ENCODE assay signal across 9 mouse cellular contexts in the genomic region with DNA sequence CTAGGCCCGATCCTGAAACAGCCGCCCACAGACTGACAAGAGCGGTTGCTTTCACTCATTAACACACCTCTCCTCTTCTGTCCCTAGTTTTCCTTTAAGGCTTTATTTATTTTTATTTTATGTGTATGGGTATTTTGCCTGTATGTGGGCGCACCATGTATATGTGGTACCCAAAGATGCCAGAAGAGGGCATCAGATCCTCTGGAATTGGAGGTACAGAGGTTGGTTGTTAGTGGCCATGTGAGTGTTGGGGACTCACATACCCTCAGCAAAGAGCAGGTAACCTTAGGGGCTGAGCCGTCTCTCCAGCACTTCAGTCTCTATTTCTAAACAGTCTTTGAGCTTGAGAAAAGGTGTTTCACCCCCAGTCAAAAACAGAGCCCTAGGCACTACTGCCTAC. TPM values are rescaled to one million over a fixed set of nuclear protein-coding genes. Genes with fewer than 3 reads are reported as not detected.
DNase-seq lines count a peak whose midpoint lies in the region; ATAC-seq and TF ChIP-seq lines count a peak whose summit lies in the region.
"Had no signal": no experiment of that assay in that cellular context is flagged by ENCODE, and none has a peak within 500 bp of the region (broad histone marks: within the 10 kb centered on the region; RNA-seq: fewer than 3 reads in every experiment).

No protein-coding gene starts in this region.

- no peak overlapping the region for H3K4me3 ChIP-seq in hindbrain, postnatal 0 days (ENCODE audit: low read length)
- H3K4me3 ChIP-seq in hindbrain, embryonic 16.5 days (ENCODE audit: low read length): no peak overlapping the region

- peaks cover 10% of the 10 kb centered on the region; the same call in 1 of the 2 replicates for H3K4me1 ChIP-seq in hindbrain, postnatal 0 days (ENCODE audit: insufficient read depth, low read length)
- H3K4me1 ChIP-seq in hindbrain, embryonic 16.5 days (ENCODE audit: control insufficient read depth, insufficient read depth, low read depth, low read length): peaks cover 27% of the 10 kb centered on the region

- ATAC-seq in hindbrain, postnatal 0 days: no peak
- ATAC-seq in hindbrain, embryonic 16.5 days: no peak
- 0 out of 2 replicates have a peak, but pooled peaks have one; percentile 25 for ATAC-seq in granulocyte monocyte progenitor cell, adult 5-6 weeks (replicated peaks; ENCODE audit: poor library complexity, severe bottlenecking)
- no peak for ATAC-seq in erythroblast, adult 5-6 weeks (replicated peaks; ENCODE audit: low FRiP score, poor library complexity, severe bottlenecking)

- 84% methylated on average over 5 of the region's 5 CpGs for WGBS in hindbrain, postnatal 0 days
- 81% methylated on average over 5 of the region's 5 CpGs for WGBS in hindbrain, embryonic 16.5 days

- no peak overlapping the region for H3K4me2 ChIP-seq in hindbrain, postnatal 0 days (ENCODE audit: low read depth, low read length)
- no peak overlapping the region for H3K4me2 ChIP-seq in hindbrain, embryonic 16.5 days (ENCODE audit: low read length)

- no peak overlapping the region for H3K9ac ChIP-seq in hindbrain, postnatal 0 days (replicated peaks; ENCODE audit: low read length)
- no peak overlapping the region for H3K9ac ChIP-seq in hindbrain, embryonic 16.5 days (ENCODE audit: low read depth, low read length)

- TF ChIP-seq CTCF in hindbrain, postnatal 0 days (IDR thresholded peaks at IDR 0.05; ENCODE audit: low read depth): peak; percentile 73

- no peaks in the 10 kb centered on the region for H3K27me3 ChIP-seq in hindbrain, postnatal 0 days (ENCODE audit: insufficient read depth, low read length)
- no peaks in the 10 kb centered on the region for H3K27me3 ChIP-seq in hindbrain, embryonic 16.5 days (replicated peaks; ENCODE audit: control insufficient read depth, insufficient read depth, low read length)

- no peaks in the 10 kb centered on the region for H3K9me3 ChIP-seq in hindbrain, postnatal 0 days (ENCODE audit: low read length)
- no peaks in the 10 kb centered on the region for H3K9me3 ChIP-seq in hindbrain, embryonic 16.5 days (ENCODE audit: control insufficient read depth, low read length)

- H3K36me3 ChIP-seq in hindbrain, postnatal 0 days (ENCODE audit: insufficient read depth, low read length): peaks cover 28% of the 10 kb centered on the region
- H3K36me3 ChIP-seq in hindbrain, embryonic 16.5 days (ENCODE audit: control insufficient read depth, insufficient read depth, low read length): peaks cover 23% of the 10 kb centered on the region

- H3K27ac ChIP-seq in hindbrain, postnatal 0 days: no peak overlapping the region
- H3K27ac ChIP-seq in hindbrain, embryonic 16.5 days (ENCODE audit: low read depth, low read length): no peak overlapping the region

- DNase-seq in hindbrain, postnatal 0 days (ENCODE audit: low spot score): peak; percentile 67
- peak; percentile 74 for DNase-seq in 3T3-L1 (ENCODE audit: low read depth, low spot score)
- DNase-seq in CD4-positive helper T cell, adult 2 months (ENCODE audit: low read depth, low spot score): peak; percentile 58
- DNase-seq in frontal cortex, postnatal 10 days (ENCODE audit: low spot score in 2 of 2): no peak
- no peak for DNase-seq in frontal cortex, postnatal 14 days (ENCODE audit: low spot score in 2 of 2)

RNA-seq across cellular contexts. Expression of gene Rpp25l, which starts 2.3 kb away (rescaled TPM):
- total RNA-seq in hindbrain, postnatal 0 days (2014; rRNA removed): 35.0 and 42.2 TPM in 2 replicates
- 47.3 and 48.3 TPM in 2 replicates for polyA plus RNA-seq in hindbrain, postnatal 0 days (2015; fragmentation: Nextera tagmentation; extraction: Ambion mirVana)
- 63.6 and 65.2 TPM in 2 replicates for polyA plus RNA-seq in hindbrain, embryonic 16.5 days (2015; fragmentation: Nextera tagmentation; extraction: Ambion mirVana)
- total RNA-seq in granulocyte monocyte progenitor cell, adult 5-6 weeks (2014; fragmentation: Nextera tagmentation): 23.0 and 45.3 TPM in 2 replicates
- total RNA-seq in granulocyte monocyte progenitor cell, adult 5-6 weeks (2017): 15.0 and 20.1 TPM in 2 replicates
- 6.3 and 9.6 TPM in 2 replicates for total RNA-seq in erythroblast, adult 5-6 weeks (2015; ENCODE audit: low replicate concordance)
- total RNA-seq in erythroblast, adult 5-6 weeks (2017; ENCODE audit: low replicate concordance): 2.5 and 4.7 TPM in 2 replicates

RNA-seq across cellular contexts. Expression of gene Dctn3, which starts 7.4 kb away (rescaled TPM):
- 145 and 147 TPM in 2 replicates for total RNA-seq in hindbrain, postnatal 0 days (2014; rRNA removed)
- polyA plus RNA-seq in hindbrain, postnatal 0 days (2015; fragmentation: Nextera tagmentation; extraction: Ambion mirVana): 306 and 316 TPM in 2 replicates
- 309 and 323 TPM in 2 replicates for polyA plus RNA-seq in hindbrain, embryonic 16.5 days (2015; fragmentation: Nextera tagmentation; extraction: Ambion mirVana)
- 56.6 and 61.4 TPM in 2 replicates for total RNA-seq in granulocyte monocyte progenitor cell, adult 5-6 weeks (2014; fragmentation: Nextera tagmentation)
- 45.6 and 72.8 TPM in 2 replicates for total RNA-seq in granulocyte monocyte progenitor cell, adult 5-6 weeks (2017)
- total RNA-seq in erythroblast, adult 5-6 weeks (2015; ENCODE audit: low replicate concordance): 22.8 and 26.7 TPM in 2 replicates
- 30.0 and 37.1 TPM in 2 replicates for total RNA-seq in erythroblast, adult 5-6 weeks (2017; ENCODE audit: low replicate concordance)

RNA-seq across cellular contexts. Expression of gene Arid3c, which starts 15.3 kb away (rescaled TPM):
- 0.22 and 2.1 TPM in 2 replicates for total RNA-seq in hindbrain, postnatal 0 days (2014; rRNA removed)
- 0.68 and 0.99 TPM in 2 replicates for polyA plus RNA-seq in hindbrain, postnatal 0 days (2015; fragmentation: Nextera tagmentation; extraction: Ambion mirVana)
- 0.76 and 0.84 TPM in 2 replicates for polyA plus RNA-seq in hindbrain, embryonic 16.5 days (2015; fragmentation: Nextera tagmentation; extraction: Ambion mirVana)
- not detected in 2 replicates for total RNA-seq in granulocyte monocyte progenitor cell, adult 5-6 weeks (2014; fragmentation: Nextera tagmentation)
- not detected in 2 replicates for total RNA-seq in granulocyte monocyte progenitor cell, adult 5-6 weeks (2017)
- total RNA-seq in erythroblast, adult 5-6 weeks (2015; ENCODE audit: low replicate concordance): not detected in 2 replicates
- total RNA-seq in erythroblast, adult 5-6 weeks (2017; ENCODE audit: low replicate concordance): not detected in 2 replicates
- total RNA-seq: layer of hippocampus, adult 18-20 months had no signal

RNA-seq across cellular contexts. Expression of gene Il11ra1, which starts 15.8 kb away (rescaled TPM):
- 24.4 and 41.9 TPM in 2 replicates for total RNA-seq in hindbrain, postnatal 0 days (2014; rRNA removed)
- polyA plus RNA-seq in hindbrain, postnatal 0 days (2015; fragmentation: Nextera tagmentation; extraction: Ambion mirVana): 47.4 and 49.8 TPM in 2 replicates
- 46.4 and 46.6 TPM in 2 replicates for polyA plus RNA-seq in hindbrain, embryonic 16.5 days (2015; fragmentation: Nextera tagmentation; extraction: Ambion mirVana)
- 66.9 and 71.4 TPM in 2 replicates for total RNA-seq in granulocyte monocyte progenitor cell, adult 5-6 weeks (2014; fragmentation: Nextera tagmentation)
- total RNA-seq in granulocyte monocyte progenitor cell, adult 5-6 weeks (2017): 102 and 103 TPM in 2 replicates
- total RNA-seq in erythroblast, adult 5-6 weeks (2015; ENCODE audit: low replicate concordance): 4.6 and 7.5 TPM in 2 replicates
- total RNA-seq in erythroblast, adult 5-6 weeks (2017; ENCODE audit: low replicate concordance): 8.2 and 18.1 TPM in 2 replicates

RNA-seq across cellular contexts. Expression of gene Cntfr, which starts 18.7 kb away (rescaled TPM):
- 59.3 and 61.9 TPM in 2 replicates for total RNA-seq in hindbrain, postnatal 0 days (2014; rRNA removed)
- polyA plus RNA-seq in hindbrain, postnatal 0 days (2015; fragmentation: Nextera tagmentation; extraction: Ambion mirVana): 18.5 and 22.1 TPM in 2 replicates
- polyA plus RNA-seq in hindbrain, embryonic 16.5 days (2015; fragmentation: Nextera tagmentation; extraction: Ambion mirVana): 22.5 and 29.5 TPM in 2 replicates
- not detected in 2 replicates for total RNA-seq in granulocyte monocyte progenitor cell, adult 5-6 weeks (2014; fragmentation: Nextera tagmentation)
- not detected in 2 replicates for total RNA-seq in granulocyte monocyte progenitor cell, adult 5-6 weeks (2017)
- total RNA-seq in erythroblast, adult 5-6 weeks (2015; ENCODE audit: low replicate concordance): not detected in 2 replicates
- not detected in 2 replicates for total RNA-seq in erythroblast, adult 5-6 weeks (2017; ENCODE audit: low replicate concordance)

Comparison
In these comparisons a context has a peak if more than half of its experiments do, and no peak if none do; other contexts are left out.
1. DNase-seq: peak in hindbrain, postnatal 0 days (single experiment), 3T3-L1 (single experiment) and CD4-positive helper T cell, adult 2 months (single experiment); none in frontal cortex, postnatal 10 days (0 of 2) and frontal cortex, postnatal 14 days (0 of 2).